Mouse (Mus musculus) small intestine, adult 2 months (tissue): ENCODE results near the gene Palm3. TPM values are rescaled to one million over a fixed set of nuclear protein-coding genes. Genes with fewer than 3 reads are reported as not detected.
A peak's percentile ranks its signal among the peaks of the same experiment; 100 is the strongest.

Experiments
- H3K27ac ChIP-seq: fragments of 200-500 bp; 2 replicates; pipeline ENCODE4 v1.5.1; 2012; ENCODE audit warnings: low read depth, low read length, control low read depth, inconsistent platforms; ENCODE audit not compliant: insufficient read depth
- H3K27me3 ChIP-seq: fragments of 200-500 bp; 2 replicates; pipeline ENCODE4 v1.6.1; 2012; ENCODE audit warnings: mild to moderate bottlenecking, moderate library complexity, low read length, inconsistent platforms; ENCODE audit not compliant: control insufficient read depth, insufficient read depth
- H3K36me3 ChIP-seq: fragments of 200-500 bp; 2 replicates; pipeline ENCODE4 v1.6.1; 2012; ENCODE audit warnings: mild to moderate bottlenecking, low read length, control low read depth, inconsistent platforms; ENCODE audit not compliant: control insufficient read depth, insufficient read depth
- H3K4me1 ChIP-seq: fragments of 200-500 bp; 2 replicates; pipeline ENCODE4 v1.6.1; 2012; ENCODE audit warnings: low read length, inconsistent platforms, mixed read lengths; ENCODE audit not compliant: control insufficient read depth, insufficient read depth, insufficient read length
- H3K4me3 ChIP-seq: fragments of 200-500 bp; 2 replicates; pipeline ENCODE4 v1.5.1; 2012; ENCODE audit warnings: low read depth, mild to moderate bottlenecking, control low read depth, inconsistent platforms, low read length, moderate library complexity
- CTCF ChIP-seq: fragments of 200-500 bp; IDR thresholded peaks from 2 replicates; pipeline ENCODE4 v1.5.1; 2012; ENCODE audit warnings: low read depth, mild to moderate bottlenecking, control low read depth, inconsistent platforms, low read length, moderate library complexity, mixed read lengths; ENCODE audit not compliant: insufficient replicate concordance, insufficient read length; ENCODE audit errors: extremely low read depth
- POLR2A ChIP-seq: fragments of 200-500 bp; IDR thresholded peaks from 2 replicates; pipeline ENCODE4 v1.6.1; 2012; ENCODE audit warnings: low read depth, mild to moderate bottlenecking, control low read depth, inconsistent platforms, low read length, moderate library complexity
- WGBS: fragments of 180-500 bp; shearing (Covaris S2); methylation state at CpG from one replicate; pipeline ENCODE4 v1.1.7; 2018; 5-methylcytosine and 5-hydroxymethylcytosine counted together
- polyA plus RNA-seq: library from polyadenylated mRNA; depleted of rRNA; stranded (reverse); fragments of >200 nt; gene quantifications from 2 replicates; pipeline ENCODE4 v1.2.3, GENCODE M21; 2012

The Palm3 gene
- polyA plus RNA-seq, 1 experiment = 0.15 TPM

DNA sequence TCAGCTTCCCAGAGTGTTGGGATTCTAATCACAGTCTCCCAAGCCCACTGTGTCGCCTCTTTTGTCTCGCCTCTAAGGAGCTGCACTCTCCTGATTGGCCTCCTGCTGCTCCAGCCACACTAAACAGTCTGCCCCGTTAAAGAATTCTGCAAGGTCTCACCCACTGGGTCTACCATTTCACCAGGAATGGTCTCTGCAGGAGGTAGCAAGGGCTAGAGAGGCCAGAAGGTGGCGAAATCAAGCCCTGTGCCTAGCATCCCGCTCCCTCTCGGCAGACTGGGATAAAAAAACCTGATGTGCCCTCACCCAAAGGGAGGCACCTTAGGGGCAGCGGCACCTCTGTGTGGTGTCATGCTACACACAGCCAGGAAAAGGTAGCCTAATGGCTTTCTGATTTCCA lies 22.8 kb downstream of the Palm3 start:
- H3K27me3 ChIP-seq = peaks cover 17% of the 10 kb centered on the region; the same call in 1 of the 2 replicates
- WGBS = 36% methylated on average over 7 of the region's 7 CpGs
- H3K36me3 ChIP-seq = no peaks in the 10 kb centered on the region
- H3K4me1 ChIP-seq = peaks cover 3% of the 10 kb centered on the region
- no peak overlapping the region for H3K27ac ChIP-seq
- no peak overlapping the region for H3K4me3 ChIP-seq
- TF ChIP-seq POLR2A = peak; percentile 10; the same call in 1 of the 2 replicates
- no peak; the same call in 1 of the 2 replicates for TF ChIP-seq CTCF

DNA sequence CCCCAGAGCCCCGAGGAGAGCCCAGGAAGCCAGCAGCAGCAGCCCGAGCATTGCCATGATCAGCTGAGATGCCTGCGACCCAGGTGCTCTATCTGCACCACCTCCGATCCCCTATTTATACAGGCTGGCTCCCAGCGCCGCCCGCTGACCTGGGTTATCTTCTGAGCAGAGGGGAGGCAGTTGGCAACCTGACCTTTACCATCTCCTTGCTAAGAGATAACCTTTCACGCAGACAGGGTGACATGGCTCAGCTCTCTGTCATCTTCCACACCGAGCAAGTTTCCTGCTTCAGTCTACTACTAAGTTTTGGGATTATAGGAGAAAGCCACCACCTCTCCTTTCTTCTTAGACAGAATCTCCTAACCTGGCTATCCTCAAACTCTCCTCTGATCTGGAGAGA lies 23.6 kb downstream of the Palm3 start, which contains the start of gene Rln3:
Rln3 (minus strand) TSS at position 101 of the 400 bp plus-strand sequence.
- WGBS = 19% methylated on average over 9 of the region's 9 CpGs
- Histone ChIP-seq H3K36me3 (no peaks in the 10 kb centered on the region), H3K4me3 (no peak within 1 kb of the TSS), H3K4me1 (peaks cover 3% of the 10 kb centered on the region), H3K27ac (no peak within 1 kb of the TSS), H3K27me3 (peaks cover 17% of the 10 kb centered on the region; the same call in 1 of the 2 replicates)
- TF ChIP-seq CTCF = no peak
- no peak for TF ChIP-seq POLR2A

DNA sequence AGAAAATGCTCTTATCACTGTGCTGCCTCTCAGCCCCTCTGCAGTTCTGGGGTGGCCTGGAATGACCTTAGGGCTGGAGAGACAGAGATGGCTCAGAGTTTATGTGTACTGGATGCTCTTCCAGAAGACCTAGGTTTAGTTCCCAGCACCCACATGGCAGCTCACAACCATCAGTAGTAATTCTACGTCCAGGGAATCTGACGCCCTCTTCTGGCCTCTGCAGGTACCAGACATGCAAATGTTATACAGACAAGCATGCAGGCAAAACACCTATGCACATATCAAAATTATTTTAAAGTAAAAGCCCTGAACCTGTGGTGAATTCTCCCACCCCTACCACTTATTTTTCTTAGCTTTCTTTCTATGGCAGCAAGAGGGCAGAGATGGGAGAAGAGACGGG lies 25.2 kb downstream of the Palm3 start:
- Histone ChIP-seq H3K4me1 (peaks cover 3% of the 10 kb centered on the region), H3K27ac (no peak overlapping the region), H3K27me3 (peaks cover 17% of the 10 kb centered on the region; the same call in 1 of the 2 replicates), H3K36me3 (no peaks in the 10 kb centered on the region), H3K4me3 (no peak overlapping the region)
- TF ChIP-seq CTCF (no peak), POLR2A (no peak)
- 80% methylated on average over 3 of the region's 3 CpGs for WGBS

DNA sequence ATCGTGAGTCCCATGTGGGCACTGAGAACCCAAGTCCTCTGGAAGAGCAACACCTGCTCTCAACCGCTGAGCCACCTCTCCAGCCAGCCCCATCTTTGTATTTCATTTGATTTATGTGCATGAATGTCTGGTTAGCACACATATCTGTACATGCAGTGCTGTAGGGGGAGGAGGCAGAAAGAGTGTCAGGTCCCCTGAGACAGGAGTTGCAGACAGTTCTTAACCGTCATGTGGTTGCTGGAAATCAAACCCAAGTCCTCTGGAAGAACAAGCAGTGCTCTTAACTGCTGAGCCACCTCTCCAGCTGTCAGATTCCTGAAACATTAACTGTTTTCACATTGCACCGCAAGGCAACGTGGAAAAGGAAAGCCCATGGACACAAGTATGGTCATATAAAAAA lies 26.9 kb downstream of the Palm3 start:
- TF ChIP-seq POLR2A (no peak), CTCF (no peak)
- peaks cover 12% of the 10 kb centered on the region; the same call in 1 of the 2 replicates for H3K27me3 ChIP-seq
- 79% methylated on average over 5 of the region's 5 CpGs for WGBS
- no peaks in the 10 kb centered on the region for H3K36me3 ChIP-seq
- no peak overlapping the region for H3K27ac ChIP-seq
- no peaks in the 10 kb centered on the region for H3K4me1 ChIP-seq
- no peak overlapping the region for H3K4me3 ChIP-seq

DNA sequence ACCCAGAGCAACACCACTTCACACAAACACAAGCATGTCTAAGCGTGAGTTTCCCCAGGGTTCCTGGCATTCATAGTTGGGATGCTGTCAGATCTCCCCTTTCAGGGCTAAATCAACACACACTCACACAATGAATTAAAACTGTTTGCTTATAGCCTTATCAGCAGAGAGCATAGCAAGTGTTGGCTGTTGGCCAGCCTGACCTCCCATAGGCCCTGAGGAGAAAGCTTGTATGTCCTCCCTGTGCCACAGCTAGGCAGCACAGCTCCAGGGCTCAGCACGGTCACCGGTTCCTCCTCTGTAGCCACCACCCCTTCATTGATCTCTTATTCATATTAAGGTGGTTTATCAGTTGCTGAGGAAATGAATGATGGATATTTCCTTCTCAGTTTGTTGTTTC lies 31.5 kb downstream of the Palm3 start:
- TF ChIP-seq POLR2A (no peak), CTCF (no peak)

DNA sequence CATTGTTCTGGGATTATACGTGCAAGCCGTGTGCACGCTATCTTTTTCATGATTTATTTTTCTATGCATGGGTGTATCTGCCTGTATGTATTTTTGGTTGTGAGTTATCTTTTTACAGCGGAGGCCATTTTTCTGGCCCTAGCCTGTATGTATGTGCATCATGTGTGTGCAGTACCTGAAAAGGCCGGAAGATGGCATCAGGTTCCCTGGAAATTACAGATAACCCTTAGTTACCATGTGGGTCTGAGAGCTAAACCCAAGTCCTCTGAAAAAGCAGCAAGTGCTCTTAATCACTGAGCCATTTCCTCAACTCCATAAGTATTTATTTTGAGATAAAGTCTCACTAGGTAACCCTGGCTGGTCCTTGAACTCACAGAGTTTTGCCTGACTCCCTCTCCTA lies 32.0 kb downstream of the Palm3 start:
- WGBS = 95% methylated on average over 5 of the region's 5 CpGs

More for the DNA sequence above, 31.5 kb downstream of the Palm3 start:
- H3K4me1 ChIP-seq = no peaks in the 10 kb centered on the region
- H3K36me3 ChIP-seq = no peaks in the 10 kb centered on the region
- H3K27ac ChIP-seq = no peak overlapping the region
- H3K27me3 ChIP-seq = no peaks in the 10 kb centered on the region
- 18% methylated on average over 3 of the region's 3 CpGs for WGBS
- H3K4me3 ChIP-seq = no peak overlapping the region

DNA sequence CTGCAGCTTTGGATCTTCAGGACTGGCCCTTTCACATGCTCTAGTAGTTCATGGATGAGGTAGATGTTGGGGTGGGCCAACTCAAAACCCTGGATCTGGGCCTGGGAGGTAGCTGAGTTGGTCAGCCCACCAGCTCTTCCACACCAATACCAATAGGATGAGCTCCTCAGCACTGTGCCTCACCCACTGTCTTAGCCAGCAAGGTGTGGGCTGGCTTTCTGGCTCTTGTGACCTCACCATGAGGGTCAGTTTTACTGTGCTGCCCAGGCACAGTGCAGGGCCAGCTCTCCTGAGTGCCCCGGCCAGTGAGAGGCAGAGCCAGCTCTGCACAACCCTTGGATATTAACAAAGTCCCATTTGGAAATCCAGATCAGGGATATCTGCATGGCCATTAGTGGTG lies 36.6 kb downstream of the Palm3 start:
- H3K27me3 ChIP-seq = no peaks in the 10 kb centered on the region
- no peaks in the 10 kb centered on the region for H3K36me3 ChIP-seq
- TF ChIP-seq POLR2A (no peak), CTCF (no peak)
- WGBS = 92% methylated on average over 1 of the region's 1 CpGs
- H3K4me3 ChIP-seq = no peak overlapping the region
- no peak overlapping the region for H3K27ac ChIP-seq
- H3K4me1 ChIP-seq = no peaks in the 10 kb centered on the region

More for the DNA sequence above, 32.0 kb downstream of the Palm3 start:
- Histone ChIP-seq H3K27me3 (no peaks in the 10 kb centered on the region), H3K4me3 (no peak overlapping the region), H3K36me3 (no peaks in the 10 kb centered on the region), H3K27ac (no peak overlapping the region), H3K4me1 (no peaks in the 10 kb centered on the region)
- TF ChIP-seq CTCF (no peak), POLR2A (no peak)
